Comparison of ENCODE assay signal across 20 mouse cellular contexts in the genomic region with DNA sequence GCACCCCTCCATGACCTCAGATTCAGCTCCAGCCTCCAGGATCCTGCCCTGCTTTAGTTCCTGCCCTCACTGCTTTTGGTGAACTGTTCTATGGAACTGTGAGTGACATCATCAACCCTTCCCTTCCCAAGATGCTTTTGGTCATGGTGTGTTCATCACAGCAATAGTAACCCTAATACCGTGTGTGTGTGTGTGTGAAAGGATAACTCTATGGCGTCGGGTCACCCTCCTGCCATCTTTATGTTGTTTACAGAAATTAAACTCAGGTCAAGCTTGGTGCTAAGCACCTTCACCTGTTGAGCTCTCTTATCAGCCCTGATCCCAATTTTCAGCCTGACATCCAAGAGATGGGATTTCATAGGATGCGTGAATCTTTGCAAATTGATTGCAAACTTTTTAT.
"Had no signal": no experiment of that assay in that cellular context is flagged by ENCODE, and none has a peak within 500 bp of the region (broad histone marks: within the 10 kb centered on the region; RNA-seq: fewer than 3 reads in every experiment).

No protein-coding gene starts in this region.

- H3K27ac ChIP-seq: kidney, embryonic 15.5 days; limb, embryonic 10.5 days; limb, embryonic 13.5 days; liver, embryonic 12.5 days; liver, embryonic 15.5 days; lung, embryonic 15.5 days had no signal

- DNase-seq: kidney, adult 11 months; kidney, adult 8-10 months; kidney, postnatal 10 days; kidney, postnatal 36 days; liver; lung, adult 18-20 months; lung, postnatal 10 days; lung, postnatal 36 days; thymus, adult 18-20 months; thymus, postnatal 36 days had no signal

- H3K4me1 ChIP-seq: limb, embryonic 10.5 days; limb, embryonic 13.5 days; liver, embryonic 15.5 days had no signal

- H3K4me3 ChIP-seq: kidney, embryonic 15.5 days; limb, embryonic 10.5 days; limb, embryonic 13.5 days; liver, embryonic 12.5 days; liver, embryonic 15.5 days; lung, embryonic 15.5 days; megakaryocyte, embryonic 14.5 days; myocyte; neural tube, embryonic 13.5 days had no signal

- H3K9me3 ChIP-seq: kidney, embryonic 15.5 days; limb, embryonic 10.5 days; limb, embryonic 13.5 days; liver, embryonic 12.5 days; liver, embryonic 15.5 days; lung, embryonic 15.5 days; megakaryocyte, embryonic 14.5 days; midbrain, embryonic 10.5 days; neural tube, embryonic 13.5 days had no signal

- H3K4me2 ChIP-seq: kidney, embryonic 15.5 days; limb, embryonic 13.5 days; liver, embryonic 12.5 days; liver, embryonic 15.5 days; lung, embryonic 15.5 days; neural tube, embryonic 13.5 days had no signal

- H3K36me3 ChIP-seq: limb, embryonic 10.5 days; lung, embryonic 15.5 days; midbrain, embryonic 10.5 days had no signal

- H3K27me3 ChIP-seq: kidney, embryonic 15.5 days; limb, embryonic 13.5 days; liver, embryonic 12.5 days; liver, embryonic 15.5 days; lung, embryonic 15.5 days; megakaryocyte, embryonic 14.5 days; neural tube, embryonic 13.5 days had no signal

- H3K9ac ChIP-seq: kidney, embryonic 15.5 days; limb, embryonic 13.5 days; liver, embryonic 12.5 days; liver, embryonic 15.5 days; lung, embryonic 15.5 days had no signal

- ATAC-seq: liver, embryonic 12.5 days had no signal
